Mouse (Mus musculus): ENCODE measurements around the gene Gm11569. TPM values are rescaled to one million over a fixed set of nuclear protein-coding genes. Genes with fewer than 3 reads are reported as not detected.

The Gm11569 gene
- not detected in 2 replicates for polyA plus RNA-seq (2012; rRNA removed)

DNA sequence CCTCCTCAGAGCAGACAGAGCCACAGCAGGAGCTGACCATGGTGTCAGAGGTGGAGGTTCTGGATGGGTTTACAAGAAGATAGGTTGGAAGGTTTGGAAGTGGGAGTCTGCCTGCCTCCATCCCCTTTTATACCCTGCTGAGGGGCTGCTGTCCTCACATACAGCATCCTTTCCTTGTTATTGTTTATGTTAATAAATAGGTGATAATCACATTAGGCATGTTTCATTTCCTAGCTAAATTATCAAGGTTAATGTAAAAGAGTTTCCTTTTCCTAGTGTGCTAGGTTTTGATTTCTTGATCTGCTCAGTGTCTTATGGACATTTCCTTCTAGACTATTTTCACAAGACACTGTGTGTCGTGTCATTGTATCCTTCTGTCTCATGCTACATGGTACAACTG, at the start of gene Gm11569:
Gene Gm11569, minus strand, starts transcription at position 101 of the 400 bp plus-strand sequence.

DNA sequence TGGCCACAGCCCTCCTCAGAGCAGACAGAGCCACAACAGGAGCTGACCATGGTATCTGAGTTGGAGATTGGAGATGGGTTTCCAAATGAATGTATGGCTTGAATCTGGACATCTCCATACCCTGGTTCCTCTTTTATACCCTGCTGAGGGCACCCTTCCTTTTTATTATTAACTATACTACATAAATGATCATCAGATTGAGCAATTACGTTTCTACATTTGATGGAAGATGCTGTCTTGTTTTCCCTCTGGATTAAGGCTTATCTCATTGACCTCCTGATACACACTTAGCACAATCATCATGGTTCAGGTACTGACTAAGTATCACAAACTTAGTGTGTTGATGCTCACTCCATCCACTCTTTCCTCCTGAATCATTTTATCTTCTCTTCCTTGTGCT, 39.2 kb upstream of the Gm11569 start, which contains the start of gene 2300003K06Rik:
Gene 2300003K06Rik, minus strand, starts transcription at position 101 of the 400 bp plus-strand sequence.

DNA sequence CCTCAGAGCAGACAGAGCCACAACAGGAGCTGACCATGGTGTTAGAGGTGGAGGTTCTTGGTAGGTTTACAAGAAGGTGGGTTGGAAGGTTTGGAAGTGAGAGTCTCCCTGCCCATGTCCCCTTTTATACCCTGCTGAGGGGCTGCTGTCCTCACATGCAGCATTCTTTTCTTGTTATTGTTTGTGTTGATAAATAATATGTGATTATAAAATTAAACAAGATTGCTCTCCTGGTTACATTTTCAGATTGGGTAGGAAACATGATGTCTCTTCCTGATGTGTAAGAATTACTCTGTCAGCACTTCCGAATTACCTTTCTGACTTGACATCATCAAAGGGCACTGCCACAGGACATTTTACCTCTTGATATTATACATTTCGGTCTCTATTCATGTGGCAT, 16.8 kb upstream of the Gm11569 start, which contains the start of gene Gm11564:
Gene Gm11564, minus strand, starts transcription at position 101 of the 400 bp plus-strand sequence.

DNA sequence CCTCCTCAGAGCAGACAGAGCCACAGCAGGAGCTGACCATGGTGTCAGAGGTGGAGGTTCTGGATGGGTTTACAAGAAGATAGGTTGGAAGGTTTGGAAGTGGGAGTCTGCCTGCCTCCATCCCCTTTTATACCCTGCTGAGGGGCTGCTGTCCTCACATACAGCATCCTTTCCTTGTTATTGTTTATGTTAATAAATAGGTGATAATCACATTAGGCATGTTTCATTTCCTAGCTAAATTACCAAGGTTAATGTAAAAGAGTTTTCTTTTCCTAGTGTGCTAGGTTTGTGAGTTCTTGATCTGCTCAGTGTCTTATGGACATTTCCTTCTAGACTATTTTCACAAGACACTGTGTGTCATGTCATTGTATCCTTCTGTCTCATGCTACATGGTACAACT, 11.1 kb upstream of the Gm11569 start, which contains the start of gene Krtap4-13:
Gene Krtap4-13, minus strand, starts transcription at position 101 of the 400 bp plus-strand sequence.

GRCm38 (mm10) chr11:99804346-99804745, 5.6 kb upstream of the Gm11569 start, which contains the start of gene Gm11554:
Gm11554 (minus strand) TSS chr11:99804446.

GRCm38 (mm10) chr11:99793367-99793766, 5.4 kb downstream of the Gm11569 start, which contains the start of gene Gm11596:
Gm11596 (minus strand) TSS chr11:99793467.

GRCm38 (mm10) chr11:99784900-99785299, 13.8 kb downstream of the Gm11569 start, which contains the start of gene Krtap4-9:
Krtap4-9 (plus strand) TSS chr11:99785200.

DNA sequence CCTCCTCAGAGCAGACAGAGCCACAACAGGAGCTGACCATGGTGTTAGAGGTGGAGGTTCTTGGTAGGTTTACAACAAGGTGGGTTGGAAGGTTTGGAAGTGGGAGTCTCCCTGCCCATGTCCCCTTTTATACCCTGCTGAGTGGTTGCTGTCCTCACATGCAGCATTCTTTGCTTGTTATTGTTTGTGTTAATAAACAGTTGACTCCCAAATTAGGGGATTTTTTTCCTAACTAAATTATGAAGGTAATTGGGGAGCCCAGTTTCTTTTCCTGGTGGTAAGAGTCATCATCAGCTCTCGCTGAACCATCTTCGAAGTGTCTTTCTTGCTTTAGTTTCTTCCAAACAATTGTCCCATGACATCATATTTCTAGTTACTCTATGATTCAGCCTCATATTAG, 18.1 kb downstream of the Gm11569 start, which contains the start of gene Krtap4-8:
Gene Krtap4-8, minus strand, starts transcription at position 101 of the 400 bp plus-strand sequence.

GRCm38 (mm10) chr11:99772813-99773212, 25.9 kb downstream of the Gm11569 start, which contains the start of gene Gm11595:
Gm11595 (minus strand) TSS chr11:99772913.

Other genes with a start within 250 kb of the Gm11569 start
- gene Krtap3-3, start 248.1 kb downstream of the Gm11569 start, polyA plus RNA-seq (2012; rRNA removed) = not detected in 2 replicates
- gene Krtap3-2, start 242.1 kb downstream of the Gm11569 start, polyA plus RNA-seq (2012; rRNA removed) = not detected in 2 replicates
- not detected in 2 replicates for gene Gm11939, start 239.5 kb downstream of the Gm11569 start, polyA plus RNA-seq (2012; rRNA removed)
- not detected in 2 replicates for gene Krtap3-1, start 232.3 kb downstream of the Gm11569 start, polyA plus RNA-seq (2012; rRNA removed)
- not detected in 2 replicates for gene Krtap1-5, start 217.9 kb downstream of the Gm11569 start, polyA plus RNA-seq (2012; rRNA removed)
- gene Krtap1-4, start 215.3 kb downstream of the Gm11569 start, polyA plus RNA-seq (2012; rRNA removed) = not detected in 2 replicates
- gene Krtap1-3, start 207.6 kb downstream of the Gm11569 start, polyA plus RNA-seq (2012; rRNA removed) = not detected in 2 replicates
- not detected in 2 replicates for gene Krtap9-3, start 200.8 kb downstream of the Gm11569 start, polyA plus RNA-seq (2012; rRNA removed)
- not detected in 2 replicates for gene Gm11938, start 195.6 kb downstream of the Gm11569 start, polyA plus RNA-seq (2012; rRNA removed)
- gene Gm11937, start 188.7 kb downstream of the Gm11569 start, polyA plus RNA-seq (2012; rRNA removed) = not detected in 2 replicates
- gene Krtap2-4, start 184.1 kb downstream of the Gm11569 start, polyA plus RNA-seq (2012; rRNA removed) = not detected in 2 replicates
- not detected in 2 replicates for gene Gm11562, start 178.5 kb downstream of the Gm11569 start, polyA plus RNA-seq (2012; rRNA removed)
- not detected in 2 replicates for gene Krtap4-1, start 170.7 kb downstream of the Gm11569 start, polyA plus RNA-seq (2012; rRNA removed)
- not detected in 2 replicates for gene Krtap4-2, start 163.8 kb downstream of the Gm11569 start, polyA plus RNA-seq (2012; rRNA removed)
- not detected in 2 replicates for gene Krtap4-7, start 154.8 kb downstream of the Gm11569 start, polyA plus RNA-seq (2012; rRNA removed)
- not detected in 2 replicates for gene Gm11555, start 148.7 kb downstream of the Gm11569 start, polyA plus RNA-seq (2012; rRNA removed)
- not detected in 2 replicates for gene Gm11563, start 140.0 kb downstream of the Gm11569 start, polyA plus RNA-seq (2012; rRNA removed)
- gene Krtap4-6, start 133.0 kb downstream of the Gm11569 start, polyA plus RNA-seq (2012; rRNA removed) = not detected in 2 replicates
- not detected in 2 replicates for gene Gm14190, start 108.2 kb downstream of the Gm11569 start, polyA plus RNA-seq (2012; rRNA removed)
- gene Gm14180, start 64.6 kb downstream of the Gm11569 start, polyA plus RNA-seq (2012; rRNA removed) = not detected in 2 replicates
- not detected in 2 replicates for gene Gm11595, start 26.0 kb downstream of the Gm11569 start, polyA plus RNA-seq (2012; rRNA removed)
- gene Krtap4-8, start 18.2 kb downstream of the Gm11569 start, polyA plus RNA-seq (2012; rRNA removed) = not detected in 2 replicates
- not detected in 2 replicates for gene Krtap4-9, start 13.7 kb downstream of the Gm11569 start, polyA plus RNA-seq (2012; rRNA removed)
- gene Gm11596, start 5.5 kb downstream of the Gm11569 start, polyA plus RNA-seq (2012; rRNA removed) = not detected in 2 replicates
- not detected in 2 replicates for gene Gm11554, start 5.5 kb upstream of the Gm11569 start, polyA plus RNA-seq (2012; rRNA removed)
- not detected in 2 replicates for gene Krtap4-13, start 11.0 kb upstream of the Gm11569 start, polyA plus RNA-seq (2012; rRNA removed)
- gene Gm11564, start 16.7 kb upstream of the Gm11569 start, polyA plus RNA-seq (2012; rRNA removed) = not detected in 2 replicates
- gene 2300003K06Rik, start 39.1 kb upstream of the Gm11569 start, polyA plus RNA-seq (2012; rRNA removed) = not detected in 2 replicates
- gene Krtap4-16, start 52.7 kb upstream of the Gm11569 start, polyA plus RNA-seq (2012; rRNA removed) = not detected in 2 replicates
- gene Gm11568, start 59.0 kb upstream of the Gm11569 start, polyA plus RNA-seq (2012; rRNA removed) = not detected in 2 replicates
- gene Gm11559, start 65.5 kb upstream of the Gm11569 start, polyA plus RNA-seq (2012; rRNA removed) = not detected in 2 replicates
- gene Krtap9-1, start 74.5 kb upstream of the Gm11569 start, polyA plus RNA-seq (2012; rRNA removed) = not detected in 2 replicates
- not detected in 2 replicates for gene Gm11567, start 80.3 kb upstream of the Gm11569 start, polyA plus RNA-seq (2012; rRNA removed)
- gene Krtap31-1, start 109.0 kb upstream of the Gm11569 start, polyA plus RNA-seq (2012; rRNA removed) = not detected in 2 replicates
- gene Gm11565, start 115.8 kb upstream of the Gm11569 start, polyA plus RNA-seq (2012; rRNA removed) = not detected in 2 replicates
- gene Krtap31-2, start 137.4 kb upstream of the Gm11569 start, polyA plus RNA-seq (2012; rRNA removed) = not detected in 2 replicates
- gene Krtap9-5, start 149.5 kb upstream of the Gm11569 start, polyA plus RNA-seq (2012; rRNA removed) = not detected in 2 replicates
- gene Krtap29-1, start 180.1 kb upstream of the Gm11569 start, polyA plus RNA-seq (2012; rRNA removed) = not detected in 2 replicates
- not detected in 2 replicates for gene Krtap16-1, start 187.7 kb upstream of the Gm11569 start, polyA plus RNA-seq (2012; rRNA removed)
- gene Krtap17-1, start 195.1 kb upstream of the Gm11569 start, polyA plus RNA-seq (2012; rRNA removed) = 0.29 and 0.34 TPM in 2 replicates
- gene Krt33a, start 217.3 kb upstream of the Gm11569 start, polyA plus RNA-seq (2012; rRNA removed) = not detected in 2 replicates
- 0.16 TPM in 1 of 2 replicates, not detected in the other for gene Krt33b, start 230.9 kb upstream of the Gm11569 start, polyA plus RNA-seq (2012; rRNA removed)
- gene Krt34, start 242.6 kb upstream of the Gm11569 start, polyA plus RNA-seq (2012; rRNA removed) = not detected in 2 replicates

Data from central nervous system, embryonic 14 days (tissue).